Mouse (Mus musculus) ovary, postnatal 10 days (tissue): Measurements from ENCODE around the gene Tspyl3.
"Not testable (repeated sequence)": the region's sequence is repeated elsewhere in the genome, so short reads cannot be mapped to it uniquely, and the experiment has no call there.

Experiments
- DNase-seq: peaks from one replicate; pipeline ENCODE4 v3.0.0; 2022; ENCODE audit warnings: low spot score

The Tspyl3 gene

DNA sequence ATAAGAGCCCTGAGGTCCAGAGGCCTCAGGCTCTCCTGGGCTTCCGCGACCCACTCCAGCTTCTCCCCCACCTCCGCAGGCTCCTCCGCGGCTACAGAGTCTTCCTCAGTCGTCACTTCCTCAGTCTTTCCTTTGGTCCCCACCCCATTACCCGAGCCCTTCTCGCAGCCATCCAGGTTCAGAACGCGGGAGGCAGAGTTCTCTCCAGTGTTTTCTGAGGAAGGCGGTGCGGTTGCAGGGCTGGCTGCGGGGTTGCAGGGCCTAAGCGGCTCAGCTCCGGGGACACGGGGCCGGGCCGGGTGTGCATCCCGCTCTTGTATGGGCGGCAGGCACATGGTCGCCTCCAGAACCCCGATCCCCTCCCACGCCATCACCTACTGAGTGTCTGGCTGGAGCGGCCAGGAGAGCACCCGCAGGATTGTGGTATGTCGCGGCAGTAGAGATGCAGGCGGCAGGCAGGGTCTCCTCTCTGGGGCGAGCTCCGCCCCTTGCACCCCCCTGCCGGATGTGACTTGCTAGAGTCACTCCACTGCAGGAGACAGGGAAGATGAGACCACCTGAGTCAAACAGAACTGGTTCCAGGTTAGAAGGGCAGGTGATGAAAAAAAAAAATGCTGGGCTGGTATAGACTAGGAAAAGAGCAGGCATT, at the start of gene Tspyl3:
Gene Tspyl3 (minus strand): TSS at position 496 of the 649 bp plus-strand sequence.
- DNase-seq: peak; percentile 48

GRCm38 (mm10) chr2:153274919-153275247, 49.6 kb upstream of the Tspyl3 start:
- no peak for DNase-seq

- DNase-seq: not testable (repeated sequence)
These were observed 49.1 kb upstream of the Tspyl3 start for GRCm38 (mm10) chr2:153274200-153274918.

DNA sequence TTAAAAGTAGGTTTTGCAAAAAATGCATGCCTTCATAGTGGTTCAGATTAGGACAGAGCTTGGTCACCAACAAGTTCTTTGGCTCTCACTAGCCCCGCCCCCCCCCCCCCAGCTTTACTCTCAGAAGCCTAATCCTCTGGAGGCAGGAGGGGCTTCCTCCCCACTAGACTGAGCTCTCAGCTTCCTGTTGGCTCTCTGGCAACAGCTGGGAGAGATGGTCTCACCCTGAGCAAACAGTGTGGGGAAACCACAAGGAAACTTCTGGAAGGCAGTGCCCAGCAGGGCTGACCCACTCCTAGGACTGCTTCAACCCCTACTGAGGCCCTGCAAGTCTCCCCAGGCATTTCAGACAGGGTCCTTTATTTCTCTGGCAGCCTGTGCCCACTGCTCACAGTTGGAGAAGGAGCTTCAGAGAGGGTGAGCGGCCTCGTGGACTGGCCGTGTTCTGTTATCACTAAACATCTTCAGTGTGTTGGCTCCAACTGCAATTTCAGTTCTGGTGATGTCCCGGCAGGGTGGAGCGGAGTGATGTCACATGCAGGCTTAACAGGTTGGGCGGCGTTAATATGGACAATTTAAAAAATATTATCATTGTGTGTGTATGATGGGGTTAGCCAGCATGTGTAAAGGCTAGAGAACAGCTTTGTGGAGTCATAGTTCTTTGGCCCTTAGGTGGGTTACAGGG, 45.1 kb upstream of the Tspyl3 start:
- DNase-seq: not testable (repeated sequence)

DNA sequence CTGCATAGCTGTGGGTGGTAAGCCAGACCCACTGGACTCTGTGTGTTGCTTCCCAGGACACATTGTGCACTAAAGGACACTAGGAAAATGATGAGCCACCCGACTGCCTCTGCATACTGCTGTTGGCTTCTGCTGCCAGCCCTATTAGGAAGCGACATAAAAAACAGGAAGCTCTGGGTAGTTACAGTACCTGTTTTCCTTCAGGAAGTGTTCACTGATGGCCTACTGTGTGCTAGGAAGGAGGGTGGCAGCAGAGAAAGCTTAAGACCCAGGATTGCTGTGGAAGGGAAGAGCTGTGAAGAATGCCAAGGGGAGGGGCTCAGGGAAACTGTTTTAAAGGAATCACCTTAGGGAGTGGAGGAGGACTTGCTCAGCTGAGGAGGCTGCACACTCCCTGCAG, 42.1 kb upstream of the Tspyl3 start:
- no peak for DNase-seq

GRCm38 (mm10) chr2:153263053-153263452, 37.8 kb upstream of the Tspyl3 start:
- no peak for DNase-seq

GRCm38 (mm10) chr2:153259864-153260674, 34.8 kb upstream of the Tspyl3 start:
- DNase-seq: no peak

GRCm38 (mm10) chr2:153259030-153259863, 34.0 kb upstream of the Tspyl3 start:
- DNase-seq: no peak

GRCm38 (mm10) chr2:153256604-153257003, 31.4 kb upstream of the Tspyl3 start:
- DNase-seq: no peak

GRCm38 (mm10) chr2:153249751-153250150, 24.5 kb upstream of the Tspyl3 start:
- DNase-seq: no peak

DNA sequence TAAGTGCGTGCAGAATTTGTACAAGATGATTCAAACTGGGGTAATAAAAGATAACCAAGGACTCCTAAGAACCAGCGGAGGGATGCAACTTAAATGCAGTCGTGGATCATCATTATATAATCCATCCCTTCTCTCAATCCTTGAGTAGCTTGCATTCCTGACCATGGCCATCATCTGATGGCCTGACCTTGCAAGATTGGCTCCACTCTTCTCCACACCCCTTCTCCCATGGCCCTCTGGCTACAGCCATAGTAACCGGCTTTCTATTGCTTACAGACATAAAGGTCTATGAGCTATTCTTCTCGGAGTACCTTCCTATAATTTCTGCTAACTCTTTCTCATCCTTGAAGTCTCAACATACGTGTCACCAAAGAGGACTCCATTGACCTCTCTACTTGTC, 16.9 kb upstream of the Tspyl3 start:
- no peak for DNase-seq

DNA sequence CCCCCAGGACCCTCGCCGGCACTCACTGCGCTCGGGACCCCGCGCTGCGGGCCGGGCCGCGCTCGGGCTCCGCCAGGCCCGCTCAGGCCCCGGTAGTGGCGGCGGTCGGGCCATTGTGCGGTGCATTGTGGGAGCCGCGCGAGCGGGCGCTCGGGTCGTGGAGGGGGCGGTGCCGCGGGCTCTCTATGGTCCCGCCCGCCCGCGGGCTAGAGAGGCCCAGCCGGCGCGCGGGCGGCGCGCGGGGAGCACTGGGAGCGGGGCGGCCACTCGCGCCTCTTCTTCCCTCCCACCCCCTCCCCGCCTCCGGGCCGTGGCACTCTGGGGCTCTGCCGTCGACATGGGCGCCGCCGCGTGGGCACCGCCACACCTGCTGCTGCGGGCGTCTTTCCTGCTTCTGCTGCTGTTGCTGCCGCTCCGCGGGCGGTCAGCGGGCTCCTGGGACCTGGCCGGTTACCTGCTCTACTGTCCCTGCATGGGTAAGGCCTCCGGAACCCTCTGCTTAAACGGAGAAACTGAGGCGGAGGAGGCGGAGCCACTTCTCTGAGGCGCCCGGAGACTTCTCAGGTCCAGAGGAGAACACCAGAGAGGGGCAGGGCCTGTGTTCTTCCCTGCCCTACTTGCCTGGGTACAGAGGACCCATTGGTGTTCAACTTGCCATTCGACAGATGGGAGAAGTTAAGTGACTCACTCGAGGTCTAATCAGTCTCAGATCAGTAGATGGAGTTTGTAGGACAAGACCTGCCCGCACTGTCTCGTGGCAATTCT, 16.2 kb upstream of the Tspyl3 start, which contains the start of the genes Plagl2 and Pofut1:
Gene Plagl2 (minus strand): TSS at position 177 of the 765 bp plus-strand sequence.
Gene Pofut1 (plus strand): TSS at position 284 of the 765 bp plus-strand sequence.
- peak; percentile 71 for DNase-seq

DNA sequence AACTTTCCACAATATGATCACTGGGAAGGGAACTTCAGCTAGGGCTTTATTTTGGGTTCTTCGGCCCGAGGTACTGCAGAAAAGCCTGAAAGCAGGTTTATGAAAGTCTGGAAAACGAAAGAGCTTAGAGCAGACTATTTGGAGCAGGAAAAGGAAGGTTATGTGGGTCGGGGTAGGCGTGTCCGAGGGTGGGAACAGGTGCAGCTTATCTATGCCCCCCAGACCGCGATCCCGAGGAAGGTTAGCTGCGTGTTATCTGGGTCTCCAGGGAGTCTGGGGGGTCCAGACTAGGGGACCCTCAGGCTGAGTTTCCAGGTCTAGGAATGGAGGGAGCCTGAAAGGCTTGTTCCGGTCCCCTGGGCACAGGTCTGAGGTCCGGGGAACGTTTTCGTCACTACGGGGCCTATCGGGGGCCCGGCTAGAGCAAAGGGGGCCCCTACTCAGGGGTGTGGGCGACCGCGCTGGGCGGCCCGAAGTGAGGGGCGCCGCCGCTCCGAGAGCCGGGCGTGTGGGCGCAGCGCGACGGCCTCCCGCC, 15.5 kb upstream of the Tspyl3 start:
- DNase-seq: peak; percentile 27

DNA sequence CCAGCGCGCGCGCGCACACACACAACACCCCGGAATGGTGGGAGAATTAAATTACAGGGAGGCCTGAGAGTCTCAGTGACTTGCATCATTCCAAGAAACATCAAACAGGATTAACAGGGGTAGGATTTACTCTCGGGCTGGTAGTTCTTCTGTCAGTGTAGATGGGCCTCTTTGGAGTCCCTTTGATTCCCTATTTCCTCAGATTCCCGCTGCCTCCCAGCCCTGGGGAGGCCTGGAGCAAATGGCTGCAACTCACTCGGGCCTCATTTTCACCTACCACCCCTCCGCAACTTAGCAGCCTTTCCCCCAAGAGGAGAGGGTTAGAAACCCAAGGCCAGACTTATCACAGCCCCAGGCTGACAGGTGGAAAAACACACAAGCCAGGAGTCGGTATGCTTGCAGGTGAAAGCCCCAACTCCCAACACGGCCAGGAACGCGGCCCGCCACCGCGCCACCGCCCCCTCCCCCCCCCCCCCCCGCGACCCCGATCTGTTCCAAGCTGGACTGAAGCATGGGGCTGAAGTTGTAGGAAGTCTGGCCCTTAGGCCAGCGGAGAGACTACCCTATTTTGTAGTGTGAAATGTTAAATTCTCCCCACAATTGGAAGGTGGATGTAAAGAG, 14.7 kb upstream of the Tspyl3 start:
- no peak for DNase-seq

- DNase-seq: no peak
These were observed 14.0 kb upstream of the Tspyl3 start for GRCm38 (mm10) chr2:153239021-153239859.

- no peak for DNase-seq
These were observed 13.2 kb upstream of the Tspyl3 start for GRCm38 (mm10) chr2:153238406-153238805.

DNA sequence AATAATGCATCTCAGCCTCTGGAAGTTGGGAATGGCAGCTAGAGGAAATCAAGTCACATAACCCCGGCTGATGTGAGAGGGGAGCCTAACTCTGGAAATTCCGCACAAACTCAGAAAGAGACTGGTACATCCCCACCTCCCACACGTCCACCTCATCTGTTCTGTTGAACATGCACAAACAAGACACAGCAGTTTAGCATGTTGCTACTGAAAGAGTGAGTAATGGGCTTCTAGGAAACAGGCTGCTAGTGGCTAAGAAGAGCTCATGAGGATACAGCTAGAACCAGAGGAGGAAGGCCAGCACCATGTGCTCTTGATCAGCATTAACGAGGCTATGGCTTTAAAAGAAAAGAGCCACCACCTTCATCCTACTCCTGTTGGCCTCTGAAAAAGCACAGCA, 12.7 kb upstream of the Tspyl3 start:
- DNase-seq: no peak

- DNase-seq: no peak
These were observed 12.0 kb upstream of the Tspyl3 start for GRCm38 (mm10) chr2:153237193-153237592.

GRCm38 (mm10) chr2:153228523-153228922, 3.3 kb upstream of the Tspyl3 start:
- DNase-seq: no peak
